Mouse (Mus musculus) lung, adult 2 months (tissue): ENCODE data around the gene Gm30302. TPM values are rescaled to one million over a fixed set of nuclear protein-coding genes. Genes with fewer than 3 reads are reported as not detected.

Experiments used
- DNase-seq: peaks from one replicate; pipeline ENCODE4 v3.0.0; 2022
- H3K4me1 ChIP-seq: fragments of 200-500 bp; 2 replicates; pipeline ENCODE4 v1.6.1; 2011; ENCODE audit warnings: low read length; ENCODE audit not compliant: control insufficient read depth, insufficient read depth
- H3K4me3 ChIP-seq: fragments of 200-500 bp; replicated peaks from 2 replicates; pipeline ENCODE3; 2011; ENCODE audit warnings: low read depth, mild to moderate bottlenecking, control low read depth, low read length; ENCODE audit errors: extremely low read depth
- CTCF ChIP-seq: fragments of 200-500 bp; IDR thresholded peaks from 2 replicates; pipeline ENCODE4 v1.5.1; 2011; ENCODE audit warnings: mild to moderate bottlenecking, low read length, control low read depth; ENCODE audit not compliant: insufficient read depth
- POLR2A ChIP-seq: fragments of 200-500 bp; IDR thresholded peaks from 2 replicates; pipeline ENCODE4 v1.6.1; 2011; ENCODE audit warnings: low read depth, mild to moderate bottlenecking, control low read depth, low read length, borderline replicate concordance; ENCODE audit errors: extremely low read depth
- WGBS: fragments of 180-500 bp; shearing (Covaris S2); methylation state at CpG from one replicate; pipeline ENCODE4 v1.1.7; 2018; 5-methylcytosine and 5-hydroxymethylcytosine counted together
- polyA plus RNA-seq: library from polyadenylated mRNA; depleted of rRNA; stranded (reverse); fragments of >200 nt; gene quantifications from 2 replicates; pipeline ENCODE4 v1.2.3, GENCODE M21; 2012; rRNA removed

Gene Gm30302
- not detected in 2 replicates for polyA plus RNA-seq

- 61% methylated on average over 1 of the region's 1 CpGs for WGBS
- TF ChIP-seq POLR2A: no peak
- no peak for TF ChIP-seq CTCF
- no peak for DNase-seq
- Histone ChIP-seq H3K4me1 (no peaks in the 10 kb centered on the region), H3K4me3 (no peak within 1 kb of the TSS)
Measured at GRCm38 (mm10) chr13:49798901-49799300, at the start of gene Gm30302. Gene Gm30302 (minus strand): TSS chr13:49799001.

- no peak for DNase-seq
- WGBS: 32% methylated on average over 3 of the region's 3 CpGs
- no peak overlapping the region for H3K4me3 ChIP-seq
- no peaks in the 10 kb centered on the region for H3K4me1 ChIP-seq
- TF ChIP-seq POLR2A (no peak), CTCF (no peak)
Measured at GRCm38 (mm10) chr13:49846751-49847150, 48.0 kb upstream of the Gm30302 start.

DNA sequence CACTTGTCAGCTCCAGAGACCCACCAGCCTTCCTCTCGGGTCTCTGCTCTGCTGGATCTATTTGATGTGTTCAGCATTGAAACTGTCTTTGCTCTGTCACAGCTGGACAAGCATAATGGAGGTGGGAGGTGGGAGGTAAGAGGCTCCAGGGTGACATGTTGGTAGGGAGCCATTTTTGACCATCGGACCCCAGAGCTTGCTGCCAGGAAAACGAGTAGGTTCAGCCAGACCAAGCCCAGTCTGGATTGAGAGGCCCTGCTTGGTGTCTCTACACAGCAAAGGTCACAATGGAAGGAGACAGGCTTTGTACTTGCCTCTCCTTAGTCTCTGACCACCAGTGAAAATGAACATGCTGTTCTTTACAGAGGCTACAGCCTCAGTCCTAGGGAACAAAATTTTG is 47.3 kb upstream of the Gm30302 start:
- TF ChIP-seq CTCF (no peak), POLR2A (no peak)
- H3K4me1 ChIP-seq: no peaks in the 10 kb centered on the region
- DNase-seq: no peak
- H3K4me3 ChIP-seq: no peak overlapping the region
- WGBS: 72% methylated on average over 3 of the region's 3 CpGs

- WGBS: 83% methylated on average over 3 of the region's 3 CpGs
- Histone ChIP-seq H3K4me3 (no peak overlapping the region), H3K4me1 (no peaks in the 10 kb centered on the region)
- DNase-seq: no peak
- TF ChIP-seq POLR2A (no peak), CTCF (no peak)
Measured at GRCm38 (mm10) chr13:49845663-49846062, 46.9 kb upstream of the Gm30302 start.

DNA sequence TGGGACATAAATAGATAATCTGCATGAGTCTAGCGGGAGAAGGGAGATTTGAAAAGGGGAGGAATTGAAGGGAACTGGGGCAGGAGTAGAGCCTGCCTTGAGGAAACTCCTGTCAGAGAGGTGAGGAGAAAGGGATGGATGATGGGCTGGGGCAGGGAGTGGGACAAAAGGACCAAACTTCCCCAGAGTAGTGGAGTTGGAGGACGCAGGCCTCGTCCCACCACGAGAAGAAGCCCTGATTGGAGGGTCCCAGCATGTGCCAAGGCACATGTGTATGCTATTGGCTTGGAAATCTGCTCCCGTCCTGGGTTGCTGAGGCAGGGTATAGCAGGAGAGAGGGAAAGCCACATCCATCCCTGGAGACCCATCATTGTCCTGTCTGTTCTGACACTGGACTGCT is 45.3 kb upstream of the Gm30302 start:
- 80% methylated on average over 5 of the region's 5 CpGs for WGBS
- Histone ChIP-seq H3K4me3 (no peak overlapping the region), H3K4me1 (no peaks in the 10 kb centered on the region)
- no peak for TF ChIP-seq POLR2A
- no peak for TF ChIP-seq CTCF
- no peak for DNase-seq

DNA sequence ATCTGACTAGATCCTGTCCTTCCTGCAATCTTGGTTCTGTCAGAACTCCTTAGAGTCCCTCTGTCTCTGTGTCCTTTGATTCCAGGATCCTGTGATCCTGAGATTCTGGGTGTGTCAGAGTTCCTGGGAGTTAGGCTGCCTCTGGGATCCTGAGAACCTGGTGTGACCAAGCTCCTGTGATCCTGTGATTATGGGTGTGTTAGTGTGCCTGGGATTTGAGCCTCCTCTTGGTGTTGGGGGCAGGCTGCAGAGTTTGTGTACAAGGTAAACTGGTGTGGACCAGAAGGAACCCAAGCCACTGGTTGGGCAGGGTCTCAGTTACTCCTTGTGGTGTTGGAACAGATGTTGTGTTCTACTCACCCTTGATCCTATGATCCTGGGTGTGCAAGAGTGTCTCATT is 42.4 kb upstream of the Gm30302 start:
- TF ChIP-seq CTCF: no peak
- TF ChIP-seq POLR2A: no peak
- DNase-seq: no peak
- Histone ChIP-seq H3K4me1 (no peaks in the 10 kb centered on the region), H3K4me3 (no peak overlapping the region)

- Histone ChIP-seq H3K4me3 (no peak overlapping the region), H3K4me1 (no peaks in the 10 kb centered on the region)
- TF ChIP-seq CTCF (no peak), POLR2A (no peak)
- DNase-seq: no peak
- WGBS: 77% methylated on average over 3 of the region's 3 CpGs
Measured at GRCm38 (mm10) chr13:49830355-49830754, 31.6 kb upstream of the Gm30302 start.

DNA sequence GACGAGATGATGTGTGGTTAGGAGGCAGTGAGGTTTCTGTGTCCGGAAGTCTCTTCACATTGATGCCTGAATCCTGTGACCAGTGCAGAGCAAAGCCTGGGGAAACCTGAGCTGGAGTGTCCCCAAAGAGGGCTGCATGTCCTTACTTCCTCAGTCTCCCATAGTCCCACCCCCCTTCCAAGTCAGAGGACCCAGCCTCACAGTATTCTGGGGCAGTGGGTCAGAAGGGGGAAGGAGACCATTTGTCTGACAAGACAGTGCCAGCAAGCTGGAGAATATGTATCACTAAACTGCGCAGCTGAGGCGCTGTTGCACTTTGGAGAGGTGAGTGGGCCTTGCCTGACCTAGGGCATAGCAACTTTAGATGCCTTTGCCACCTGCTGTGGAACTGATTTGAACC is 26.5 kb upstream of the Gm30302 start:
- WGBS: 84% methylated on average over 4 of the region's 4 CpGs
- TF ChIP-seq CTCF: no peak
- no peak for TF ChIP-seq POLR2A
- H3K4me1 ChIP-seq: no peaks in the 10 kb centered on the region
- no peak for DNase-seq
- H3K4me3 ChIP-seq: no peak overlapping the region

- no peak for DNase-seq
- Histone ChIP-seq H3K4me1 (no peaks in the 10 kb centered on the region), H3K4me3 (no peak overlapping the region)
- WGBS: 69% methylated on average over 3 of the region's 3 CpGs
- TF ChIP-seq CTCF (no peak), POLR2A (no peak)
Measured at GRCm38 (mm10) chr13:49814958-49815357, 16.2 kb upstream of the Gm30302 start.

DNA sequence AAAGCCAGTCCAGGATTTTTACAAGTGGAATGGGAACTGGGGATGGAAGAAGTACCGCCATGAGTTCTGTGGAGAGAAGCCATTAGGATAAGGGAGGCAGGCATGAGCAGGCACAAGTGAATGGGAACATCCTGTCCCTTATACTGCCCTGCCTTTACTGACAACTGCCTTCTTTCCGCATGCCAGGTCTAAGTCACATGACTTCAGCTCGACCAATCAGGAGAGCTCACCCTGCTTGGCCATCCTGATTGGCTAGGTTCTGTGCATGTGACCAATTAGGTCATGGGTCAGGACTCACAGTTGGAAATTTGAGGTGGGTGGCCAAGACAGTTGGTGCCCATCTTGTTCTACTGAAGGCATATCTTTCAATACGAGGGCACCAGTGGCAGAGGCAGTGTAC is 15.6 kb upstream of the Gm30302 start:
- TF ChIP-seq POLR2A: no peak
- no peak for TF ChIP-seq CTCF
- DNase-seq: no peak
- no peak overlapping the region for H3K4me3 ChIP-seq
- H3K4me1 ChIP-seq: no peaks in the 10 kb centered on the region
- WGBS: 83% methylated on average over 4 of the region's 4 CpGs
